Mouse (Mus musculus) limb, embryonic 14.5 days (tissue): ENCODE measurements at regions not wholly inside any gene's neighbourhood (a gene's known extent, or its start where the extent isn't known, plus 50 kb on each side); places are given as distances from the start of the nearest gene placed in this dataset.
"Not testable (repeated sequence)": the region's sequence is repeated elsewhere in the genome, so short reads cannot be mapped to it uniquely, and the experiment has no call there.

Source experiments
- ATAC-seq: fragments of 200-750 bp; cut with Nextera tagmentation; 2 replicates; pipeline ENCODE4 v1.8.0; 2017; ENCODE audit warnings: low read depth, moderate number of reproducible peaks, moderate TSS enrichment; ENCODE audit not compliant: low FRiP score
- DNase-seq: peaks from one replicate; pipeline ENCODE4 v3.0.0-alpha.2; 2015; ENCODE audit warnings: low spot score
- H3K27ac ChIP-seq: fragments of 300-500 bp; sonication (generic); replicated peaks from 2 replicates; pipeline ENCODE4 v1.5.1; 2014; ENCODE audit warnings: low read depth, mild to moderate bottlenecking, low read length, moderate library complexity, mixed read lengths
- H3K27me3 ChIP-seq: fragments of 300-500 bp; sonication (generic); 2 replicates; pipeline ENCODE4 v1.6.1; 2014; ENCODE audit warnings: low read length, mixed read lengths; ENCODE audit not compliant: control insufficient read depth, insufficient read depth
- H3K36me3 ChIP-seq: fragments of 300-500 bp; sonication (generic); 2 replicates; pipeline ENCODE4 v1.6.1; 2014; ENCODE audit warnings: mild to moderate bottlenecking, low read length, moderate library complexity, mixed read lengths; ENCODE audit not compliant: control insufficient read depth, insufficient read depth
- H3K4me1 ChIP-seq: fragments of 300-500 bp; sonication (generic); 2 replicates; pipeline ENCODE4 v1.6.1; 2014; ENCODE audit warnings: antibody characterized with exemption, low read length, mixed read lengths; ENCODE audit not compliant: control insufficient read depth, insufficient read depth
- H3K4me2 ChIP-seq: fragments of 300-500 bp; sonication (generic); replicated peaks from 2 replicates; pipeline ENCODE4 v1.6.1; 2014; ENCODE audit warnings: low read depth, mild to moderate bottlenecking, low read length, moderate library complexity; ENCODE audit not compliant: severe bottlenecking
- H3K4me3 ChIP-seq: fragments of 300-500 bp; sonication (generic); replicated peaks from 2 replicates; pipeline ENCODE4 v1.5.1; 2014; ENCODE audit warnings: low read length
- H3K9ac ChIP-seq: fragments of 300-500 bp; sonication (generic); 2 replicates; pipeline ENCODE4 v1.6.1; 2014; ENCODE audit warnings: mild to moderate bottlenecking, low read depth, low read length, moderate library complexity; ENCODE audit not compliant: severe bottlenecking
- H3K9me3 ChIP-seq: fragments of 300-500 bp; sonication (generic); 2 replicates; pipeline ENCODE4 v1.6.1; 2016; ENCODE audit warnings: low read length; ENCODE audit not compliant: control insufficient read depth
- POLR2A ChIP-seq: fragments of 200-500 bp; IDR thresholded peaks from 2 replicates; pipeline ENCODE4 v1.8.0; 2012; ENCODE audit warnings: inconsistent platforms, mild to moderate bottlenecking, moderate library complexity, borderline replicate concordance; ENCODE audit not compliant: insufficient read depth, insufficient read length; ENCODE audit errors: extremely low read depth
- WGBS: fragments of 180-500 bp; shearing (Covaris S2); extraction: QIAGEN DNeasy Blood & Tissue Kit; methylation state at CpG from one replicate; pipeline ENCODE4 v1.1.7; 2014; 5-methylcytosine and 5-hydroxymethylcytosine counted together

DNA sequence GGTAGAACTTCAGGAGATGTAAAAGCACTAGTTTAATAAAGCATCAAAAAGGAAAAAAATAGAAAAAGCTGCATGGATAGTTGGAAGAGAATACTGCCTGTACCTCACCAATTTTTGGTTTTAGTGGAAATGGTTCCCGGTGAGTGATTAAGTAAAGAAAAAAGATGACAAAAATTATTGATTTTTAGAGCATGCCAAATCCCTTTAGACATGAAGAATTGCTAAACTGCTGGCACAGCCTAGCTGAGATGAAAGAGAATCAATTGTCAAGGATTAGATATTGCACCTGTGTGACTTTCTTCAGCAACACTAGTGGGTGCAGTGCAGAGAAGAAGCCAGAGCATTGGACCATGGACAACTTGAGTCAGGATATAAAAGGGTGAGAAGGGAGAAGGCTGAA lies 348.7 kb upstream of the Cpeb2 start:
- Histone ChIP-seq H3K27me3 (no peaks in the 10 kb centered on the region), H3K9ac (no peak overlapping the region), H3K4me3 (no peak overlapping the region), H3K4me1 (no peaks in the 10 kb centered on the region), H3K9me3 (no peaks in the 10 kb centered on the region), H3K36me3 (no peaks in the 10 kb centered on the region), H3K4me2 (no peak overlapping the region), H3K27ac (no peak overlapping the region)
- no peak for TF ChIP-seq POLR2A
- DNase-seq (no peak), ATAC-seq (no peak)
- 86% methylated on average over 1 of the region's 1 CpGs for WGBS

DNA sequence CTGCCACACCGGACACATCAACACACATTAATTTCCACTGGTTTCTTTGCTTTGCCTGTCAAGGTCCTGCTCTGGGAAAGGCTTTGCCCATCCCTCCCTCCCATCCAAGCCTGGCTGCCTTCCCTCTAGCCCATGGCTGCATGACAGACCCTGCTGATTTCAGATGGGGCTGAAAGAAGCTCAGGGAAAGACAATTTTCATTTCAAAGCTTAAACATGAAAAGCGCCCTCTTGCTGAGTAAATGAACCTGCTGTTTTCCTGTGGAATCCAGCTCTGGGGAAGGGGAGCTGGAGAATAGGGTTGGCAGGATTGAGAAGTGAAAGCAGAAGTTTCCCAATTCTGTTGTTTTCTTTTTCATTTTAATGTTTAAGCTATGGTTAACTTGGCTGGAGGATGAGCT lies 341.1 kb upstream of the Cpeb2 start:
- H3K4me3 ChIP-seq, result no peak overlapping the region
- H3K9ac ChIP-seq, result no peak overlapping the region
- no peaks in the 10 kb centered on the region for H3K4me1 ChIP-seq
- no peaks in the 10 kb centered on the region for H3K9me3 ChIP-seq
- H3K4me2 ChIP-seq, result no peak overlapping the region
- 32% methylated on average over 2 of the region's 2 CpGs for WGBS
- H3K36me3 ChIP-seq, result no peaks in the 10 kb centered on the region
- ATAC-seq, result no peak
- no peak for TF ChIP-seq POLR2A
- H3K27ac ChIP-seq, result no peak overlapping the region
- H3K27me3 ChIP-seq, result no peaks in the 10 kb centered on the region
- DNase-seq, result no peak

DNA sequence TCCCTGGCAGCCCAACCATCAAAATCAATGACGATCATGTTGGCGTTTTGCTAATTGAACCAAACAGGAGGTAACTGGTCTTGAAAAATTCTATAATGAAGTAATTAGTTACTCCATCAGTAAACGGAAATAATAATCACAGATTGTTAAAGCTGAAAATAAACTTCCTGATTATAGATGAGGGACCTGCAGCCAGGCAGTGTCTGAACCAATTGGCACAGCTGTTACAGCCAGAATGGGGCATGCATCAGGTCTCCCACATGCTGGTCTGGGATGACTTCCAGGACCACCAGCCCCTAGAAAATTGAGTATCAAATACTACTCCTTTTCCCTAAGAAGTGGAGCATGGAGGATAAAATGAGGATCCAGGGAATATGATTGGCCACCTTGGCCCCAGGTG lies 326.8 kb upstream of the Cpeb2 start:
- Histone ChIP-seq H3K9me3 (no peaks in the 10 kb centered on the region), H3K9ac (no peak overlapping the region), H3K27ac (no peak overlapping the region), H3K27me3 (no peaks in the 10 kb centered on the region), H3K4me3 (no peak overlapping the region), H3K4me2 (no peak overlapping the region), H3K36me3 (no peaks in the 10 kb centered on the region), H3K4me1 (no peaks in the 10 kb centered on the region)
- DNase-seq (no peak), ATAC-seq (no peak)
- WGBS, result 48% methylated on average over 3 of the region's 3 CpGs
- no peak for TF ChIP-seq POLR2A

DNA sequence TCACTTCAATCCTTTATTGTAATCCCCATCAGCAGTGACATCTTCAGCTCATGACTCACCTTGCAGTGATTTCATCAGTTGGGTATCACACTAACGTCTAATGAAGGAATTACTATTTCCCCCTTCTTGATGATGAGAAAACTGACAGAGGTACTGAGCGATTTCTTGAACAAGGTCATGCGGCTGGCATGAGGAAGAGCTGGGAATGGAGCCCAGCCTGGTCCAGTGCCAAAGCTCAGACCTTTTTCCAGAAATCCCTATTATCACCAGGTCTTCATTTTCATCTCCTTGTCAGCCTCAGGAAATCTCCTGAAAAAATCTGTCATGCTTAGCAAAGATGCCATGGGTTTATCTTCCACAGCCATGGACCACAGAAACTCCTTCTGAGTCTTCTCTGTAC lies 313.6 kb upstream of the Cpeb2 start:
- Histone ChIP-seq H3K4me2 (no peak overlapping the region), H3K27ac (no peak overlapping the region), H3K4me3 (no peak overlapping the region), H3K9ac (no peak overlapping the region), H3K4me1 (no peaks in the 10 kb centered on the region), H3K9me3 (no peaks in the 10 kb centered on the region), H3K36me3 (no peaks in the 10 kb centered on the region), H3K27me3 (no peaks in the 10 kb centered on the region)
- no peak for ATAC-seq
- no peak for TF ChIP-seq POLR2A
- DNase-seq, result no peak
- 82% methylated on average over 3 of the region's 3 CpGs for WGBS

DNA sequence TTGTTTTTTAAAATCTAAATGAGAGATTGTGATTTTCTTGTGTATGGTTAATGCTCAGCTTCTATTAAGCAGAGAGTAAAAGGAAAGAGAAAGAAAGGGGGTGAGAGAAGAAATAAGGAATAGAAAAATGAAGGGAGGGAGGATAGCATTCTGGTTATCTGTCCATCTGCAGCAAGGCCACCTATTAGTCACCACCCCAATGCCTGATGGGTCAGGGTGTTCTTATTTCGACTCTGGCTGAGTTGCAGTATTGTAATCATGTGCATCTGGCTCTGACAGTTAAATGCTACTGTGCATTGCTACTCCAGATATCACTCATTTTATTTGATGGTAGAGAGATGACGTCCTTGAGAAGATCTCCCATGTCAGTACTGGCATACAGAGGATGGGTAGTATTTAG lies 300.9 kb upstream of the Cpeb2 start:
- no peak overlapping the region for H3K4me3 ChIP-seq
- no peaks in the 10 kb centered on the region for H3K36me3 ChIP-seq
- H3K9ac ChIP-seq, result no peak overlapping the region
- ATAC-seq (no peak), DNase-seq (no peak)
- H3K27me3 ChIP-seq, result no peaks in the 10 kb centered on the region
- no peaks in the 10 kb centered on the region for H3K9me3 ChIP-seq
- no peak overlapping the region for H3K27ac ChIP-seq
- H3K4me2 ChIP-seq, result no peak overlapping the region
- H3K4me1 ChIP-seq, result no peaks in the 10 kb centered on the region
- 69% methylated on average over 2 of the region's 2 CpGs for WGBS
- TF ChIP-seq POLR2A, result no peak

DNA sequence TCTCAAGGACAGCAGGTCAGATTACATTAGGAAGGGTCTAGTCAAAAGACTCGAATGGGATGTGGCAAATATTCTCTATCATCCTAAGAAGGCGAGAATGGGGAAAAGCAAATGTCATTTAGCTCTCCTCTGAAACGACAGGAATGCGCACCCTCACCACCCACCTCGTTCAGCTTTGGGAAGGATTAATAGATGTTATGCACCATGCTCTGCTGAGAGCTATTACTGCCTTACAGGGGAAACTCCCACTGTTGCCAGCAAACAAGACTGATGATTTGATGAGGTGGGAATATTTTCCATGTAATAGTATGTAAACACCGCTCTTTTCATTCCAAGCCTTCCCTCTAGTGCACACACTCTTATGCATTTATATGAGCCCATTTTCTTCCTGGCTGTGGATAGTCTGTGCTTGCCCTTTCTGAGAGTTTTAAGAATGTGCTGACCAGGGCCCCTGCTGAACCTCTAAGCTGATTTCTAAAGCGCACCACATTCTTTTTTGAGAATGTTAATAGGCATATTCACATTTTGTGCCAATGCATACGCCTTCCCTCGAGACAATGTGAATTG lies 273.6 kb upstream of the Cpeb2 start:
- H3K27me3 ChIP-seq, result no peaks in the 10 kb centered on the region
- DNase-seq (no peak), ATAC-seq (no peak)
- no peaks in the 10 kb centered on the region for H3K9me3 ChIP-seq
- 74% methylated on average over 9 of the region's 9 CpGs for WGBS
- H3K27ac ChIP-seq, result no peak overlapping the region
- H3K4me1 ChIP-seq, result no peaks in the 10 kb centered on the region
- no peak overlapping the region for H3K4me2 ChIP-seq
- no peak overlapping the region for H3K4me3 ChIP-seq
- no peak overlapping the region for H3K9ac ChIP-seq
- H3K36me3 ChIP-seq, result no peaks in the 10 kb centered on the region
- TF ChIP-seq POLR2A, result no peak

DNA sequence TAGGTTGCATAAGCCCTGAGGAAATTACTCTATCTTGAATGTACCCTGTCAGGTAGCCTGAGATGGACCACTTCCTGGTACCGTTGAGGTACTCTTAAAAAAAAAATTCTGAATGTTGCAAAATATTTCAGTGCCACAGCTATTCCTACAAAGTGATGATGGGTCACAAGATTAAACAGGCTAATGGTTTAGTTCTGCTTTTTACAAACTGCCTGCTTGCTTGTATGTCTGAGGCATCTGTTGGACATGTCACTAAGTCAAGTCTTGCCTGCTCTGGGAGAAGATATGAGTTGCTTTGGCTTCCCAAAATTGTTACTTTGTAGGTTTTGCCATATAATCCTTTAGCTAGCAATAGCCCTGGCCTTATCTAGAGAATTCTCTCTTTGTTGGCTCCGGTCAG lies 266.0 kb upstream of the Cpeb2 start:
- not testable (repeated sequence) for H3K36me3 ChIP-seq, ATAC-seq, H3K27me3 ChIP-seq, H3K4me2 ChIP-seq, H3K4me3 ChIP-seq, H3K4me1 ChIP-seq, H3K9me3 ChIP-seq, H3K27ac ChIP-seq, H3K9ac ChIP-seq, DNase-seq
- WGBS, result 98% methylated on average over 2 of the region's 2 CpGs
